ENCODE assay signal across 8 mouse cellular contexts in genomic region chr14:25476048-25476447, GRCm38 (mm10). TPM values are rescaled to one million over a fixed set of nuclear protein-coding genes. Genes with fewer than 3 reads are reported as not detected.
DNase-seq lines count a peak whose midpoint lies in the region; ATAC-seq and TF ChIP-seq lines count a peak whose summit lies in the region.
"Had no signal": no experiment of that assay in that cellular context is flagged by ENCODE, and none has a peak within 500 bp of the region (broad histone marks: within the 10 kb centered on the region; RNA-seq: fewer than 3 reads in every experiment).

No protein-coding gene starts in this region.

- TF ChIP-seq POLR2A in spleen, adult 2 months (IDR thresholded peaks at IDR 0.05; ENCODE audit: low read depth, low read length), result no peak

- H3K27me3 ChIP-seq in spleen, adult 2 months (ENCODE audit: control insufficient read depth, insufficient read depth, low read length), result no peaks in the 10 kb centered on the region
- no peaks in the 10 kb centered on the region for H3K27me3 ChIP-seq in hindbrain, embryonic 16.5 days (replicated peaks; ENCODE audit: control insufficient read depth, insufficient read depth, low read length)
- H3K27me3 ChIP-seq in stomach, embryonic 16.5 days (ENCODE audit: control insufficient read depth, insufficient read depth, low read length), result no peaks in the 10 kb centered on the region

- ATAC-seq in hindbrain, embryonic 16.5 days, result no peak
- ATAC-seq in stomach, embryonic 16.5 days (ENCODE audit: insufficient read depth, low FRiP score), result no peak

- H3K36me3 ChIP-seq in spleen, adult 2 months (ENCODE audit: control insufficient read depth, insufficient read depth, low read length), result no peaks in the 10 kb centered on the region
- H3K36me3 ChIP-seq in hindbrain, embryonic 16.5 days (ENCODE audit: control insufficient read depth, insufficient read depth, low read length), result no peaks in the 10 kb centered on the region
- no peaks in the 10 kb centered on the region for H3K36me3 ChIP-seq in stomach, embryonic 16.5 days (ENCODE audit: control insufficient read depth, insufficient read depth, low read length)

- no peak for TF ChIP-seq CTCF in spleen, adult 2 months (IDR thresholded peaks at IDR 0.05; ENCODE audit: extremely low read depth, insufficient read depth, insufficient read length, insufficient replicate concordance)

- H3K4me1 ChIP-seq in spleen, adult 2 months (ENCODE audit: control insufficient read depth, insufficient read depth, insufficient read length), result peaks cover 81% of the 10 kb centered on the region
- peaks cover 89% of the 10 kb centered on the region for H3K4me1 ChIP-seq in hindbrain, embryonic 16.5 days (ENCODE audit: control insufficient read depth, insufficient read depth, low read depth, low read length)
- peaks cover 94% of the 10 kb centered on the region for H3K4me1 ChIP-seq in stomach, embryonic 16.5 days (ENCODE audit: control insufficient read depth, insufficient read depth, low read length)

- no peak overlapping the region for H3K4me3 ChIP-seq in spleen, adult 2 months (ENCODE audit: extremely low read depth, insufficient read depth, insufficient read length)
- H3K4me3 ChIP-seq in hindbrain, embryonic 16.5 days (ENCODE audit: low read length), result no peak overlapping the region
- no peak overlapping the region for H3K4me3 ChIP-seq in stomach, embryonic 16.5 days (replicated peaks; ENCODE audit: low read length)

- H3K9ac ChIP-seq in hindbrain, embryonic 16.5 days (ENCODE audit: low read depth, low read length), result 0 out of 2 replicates have a peak overlapping the region, but pooled peaks have one; percentile 16
- peak overlapping the region; percentile 47; the same call in 1 of the 2 replicates for H3K9ac ChIP-seq in stomach, embryonic 16.5 days (ENCODE audit: low read length)

- no peaks in the 10 kb centered on the region for H3K9me3 ChIP-seq in hindbrain, embryonic 16.5 days (ENCODE audit: control insufficient read depth, low read length)
- H3K9me3 ChIP-seq in stomach, embryonic 16.5 days (replicated peaks; ENCODE audit: control insufficient read depth, low read length), result no peaks in the 10 kb centered on the region

- H3K27ac ChIP-seq in spleen, adult 2 months (ENCODE audit: insufficient read depth, low read length), result peak overlapping the region; percentile 4; the same call in 1 of the 2 replicates
- H3K27ac ChIP-seq in hindbrain, embryonic 16.5 days (ENCODE audit: low read depth, low read length), result peak overlapping the region; percentile 13; the same call in 1 of the 2 replicates
- peak overlapping the region; percentile 87 for H3K27ac ChIP-seq in stomach, embryonic 16.5 days (ENCODE audit: low read length)

- DNase-seq in spleen, adult 2 months (ENCODE audit: low read depth in 1 of 2, low spot score in 2 of 2), result no peak
- no peak for DNase-seq in spleen, postnatal 14 days (ENCODE audit: low spot score in 2 of 2)
- DNase-seq in fibroblast of lung, adult 2 months (ENCODE audit: low read depth), result peak; percentile 96
- DNase-seq in kidney, adult 9 months, result no peak
- no peak for DNase-seq in gastrocnemius, adult 8-10 months (ENCODE audit: low spot score in 2 of 2)
- DNase-seq: kidney, adult 11 months had no signal

- 52% methylated on average over 9 of the region's 9 CpGs for WGBS in spleen, adult 2 months
- 45% methylated on average over 9 of the region's 9 CpGs for WGBS in hindbrain, embryonic 16.5 days
- WGBS in stomach, embryonic 16.5 days, result 58% methylated on average over 9 of the region's 9 CpGs

- H3K4me2 ChIP-seq in hindbrain, embryonic 16.5 days (ENCODE audit: low read length), result no peak overlapping the region
- no peak overlapping the region; the same call in 1 of the 2 replicates for H3K4me2 ChIP-seq in stomach, embryonic 16.5 days (ENCODE audit: low read depth, low read length)

RNA-seq across cellular contexts. Expression of gene Zmiz1, which starts 17.1 kb away (rescaled TPM):
- 48.1 and 48.5 TPM in 2 replicates for polyA plus RNA-seq in spleen, adult 2 months (2012; rRNA removed)
- 50.4 and 55.0 TPM in 2 replicates for polyA plus RNA-seq in hindbrain, embryonic 16.5 days (2015; fragmentation: Nextera tagmentation; extraction: Ambion mirVana)
- 24.0 and 26.3 TPM in 2 replicates for polyA plus RNA-seq in stomach, embryonic 16.5 days (2015; fragmentation: Nextera tagmentation; extraction: Ambion mirVana)
- 10 to 100 TPM; 18.5 to 28.7 (median 21.8) TPM for total RNA-seq in gastrocnemius, adult 8-10 months (2022)

Comparison
In these comparisons a context has a peak if more than half of its experiments do, and no peak if none do; other contexts are left out.
1. H3K27ac ChIP-seq: peak in every context shown above with its lines; median percentile 87 in stomach, embryonic 16.5 days; 13 in hindbrain, embryonic 16.5 days; 4 in spleen, adult 2 months.